Mouse (Mus musculus) left cerebral cortex, adult 9 months (tissue): ENCODE measurements around the gene Pglyrp2.

Source experiments
- DNase-seq, 2 experiments: peaks; one replicate each; pipeline ENCODE4 v3.0.0; 2022; ENCODE audit warnings: low spot score in 2 of 2

Pglyrp2 gene

GRCm38 (mm10) chr17:32424034-32424433, at the start of gene Pglyrp2:
Pglyrp2 (minus strand) TSS chr17:32424167.
- DNase-seq, result no peak

GRCm38 (mm10) chr17:32472176-32472575, 48.2 kb upstream of the Pglyrp2 start:
- DNase-seq, result no peak

DNA sequence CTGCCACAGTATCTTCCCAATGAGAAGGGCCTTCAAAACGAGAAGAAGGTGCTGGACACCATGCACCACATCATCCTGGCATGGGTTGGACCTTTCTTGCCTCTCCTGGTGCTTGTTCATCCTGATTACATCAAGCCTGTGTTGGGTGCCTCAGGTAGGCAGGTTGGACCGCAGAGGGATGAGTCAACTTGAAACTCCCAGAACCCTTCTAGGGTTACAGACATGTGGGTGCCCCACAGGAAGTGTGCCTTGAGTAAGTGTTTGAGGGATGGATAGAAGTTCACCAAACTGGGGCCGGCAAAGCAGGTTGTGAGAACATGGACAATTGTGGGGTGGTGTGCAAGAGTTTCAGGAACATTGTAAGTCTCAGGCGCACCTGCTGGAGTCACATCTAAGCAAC, 46.8 kb upstream of the Pglyrp2 start:
- DNase-seq, result no peak

DNA sequence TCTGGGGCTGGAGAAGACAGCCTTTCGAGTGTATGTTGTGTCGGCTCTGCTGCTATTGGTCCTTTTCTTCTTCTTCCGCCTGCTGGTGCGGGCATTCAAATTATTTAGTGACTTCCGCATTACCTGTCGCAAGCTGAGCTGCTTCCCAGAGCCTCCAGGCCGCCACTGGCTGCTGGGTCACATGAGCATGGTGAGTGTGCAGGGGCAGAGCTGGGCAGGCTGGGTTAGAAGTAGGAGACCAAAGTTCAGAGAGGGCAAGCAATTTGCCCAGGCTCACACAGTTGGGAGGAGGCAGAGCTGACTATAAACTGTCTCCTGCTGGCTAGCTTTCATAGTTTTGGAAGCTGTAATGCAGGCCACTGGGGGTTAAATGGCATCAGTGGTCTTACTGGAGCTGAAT, 44.5 kb upstream of the Pglyrp2 start:
- DNase-seq, result no peak

- no peak for DNase-seq
Measured at GRCm38 (mm10) chr17:32454997-32455396, 31.0 kb upstream of the Pglyrp2 start.

DNA sequence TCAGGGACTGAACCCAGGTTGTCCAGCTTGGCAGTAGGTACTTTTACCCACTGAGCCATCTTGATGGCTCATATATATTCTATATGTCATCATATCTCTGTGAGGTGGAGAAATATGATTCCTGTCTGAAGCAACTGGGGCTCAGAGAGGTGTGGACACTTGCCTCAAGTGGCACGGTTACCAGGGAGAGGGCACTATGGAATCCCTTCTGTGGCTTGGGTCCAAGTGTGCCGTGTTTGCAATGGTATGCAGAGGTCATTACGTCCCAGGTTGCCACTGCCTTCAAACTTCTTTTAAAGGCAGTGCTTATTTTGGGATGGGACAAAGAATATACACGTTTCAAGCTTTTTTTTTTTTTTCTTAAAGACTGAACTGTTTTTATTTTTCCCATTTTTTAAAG, 30.2 kb upstream of the Pglyrp2 start:
- no peak for DNase-seq

DNA sequence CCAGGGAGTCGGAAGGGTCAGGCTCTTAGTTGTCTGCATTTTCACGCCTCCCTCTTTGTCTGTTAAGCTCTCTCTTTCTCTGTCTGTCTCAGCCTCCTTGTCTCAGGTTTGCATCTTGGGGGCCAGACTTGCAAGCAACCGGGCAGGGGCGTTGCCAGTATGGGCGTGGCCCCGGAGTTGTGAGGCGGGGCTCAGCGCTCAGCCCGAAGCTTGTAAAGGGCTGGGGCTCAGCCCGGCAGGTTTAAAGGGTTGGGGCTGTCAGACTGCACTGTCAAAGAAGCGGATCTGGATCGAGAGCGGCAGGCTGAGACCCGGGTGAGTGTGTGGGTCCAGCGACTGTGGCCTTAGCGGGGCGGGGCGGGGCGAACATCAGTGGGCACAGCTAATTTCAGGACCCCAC, 28.5 kb upstream of the Pglyrp2 start, which contains the start of gene Cyp4f39:
Cyp4f39 (plus strand) TSS at position 242 of the 400 bp plus-strand sequence.
- no peak for DNase-seq

DNA sequence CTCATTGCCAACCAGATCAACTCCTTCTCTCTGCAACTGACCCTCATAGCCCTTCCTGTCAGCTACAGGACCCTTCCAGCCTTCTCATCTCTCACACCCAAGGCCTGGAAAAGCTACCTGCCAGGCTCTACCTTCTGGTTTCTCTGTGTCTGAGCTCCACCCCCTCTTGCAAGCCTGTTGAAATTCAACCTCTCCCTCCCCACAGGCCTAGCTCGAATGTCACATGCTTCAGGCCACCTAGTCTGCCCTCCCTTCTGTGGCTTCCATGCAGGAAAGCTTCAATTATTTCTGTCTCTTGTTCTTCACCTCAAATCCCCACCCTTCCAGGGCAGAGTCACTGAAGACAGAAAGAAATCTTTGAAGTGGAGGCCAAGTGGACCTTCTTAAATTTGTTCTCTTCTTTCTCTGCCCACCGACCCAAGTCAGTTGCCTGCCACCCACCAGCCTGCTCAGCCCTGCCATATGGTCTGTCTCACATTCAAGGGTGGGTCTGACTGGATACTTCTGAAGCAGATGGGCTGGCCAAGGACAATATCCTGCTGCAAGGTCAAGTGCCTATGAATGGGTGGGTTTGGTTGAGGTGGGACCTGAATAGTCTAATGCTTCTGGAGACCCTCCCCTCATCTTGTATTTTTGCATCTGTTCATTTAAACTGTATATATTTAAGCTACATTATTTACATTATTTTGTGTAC, 27.0 kb upstream of the Pglyrp2 start:
- DNase-seq, result no peak

- DNase-seq, result no peak
Measured at GRCm38 (mm10) chr17:32449042-32449441, 25.1 kb upstream of the Pglyrp2 start.

DNA sequence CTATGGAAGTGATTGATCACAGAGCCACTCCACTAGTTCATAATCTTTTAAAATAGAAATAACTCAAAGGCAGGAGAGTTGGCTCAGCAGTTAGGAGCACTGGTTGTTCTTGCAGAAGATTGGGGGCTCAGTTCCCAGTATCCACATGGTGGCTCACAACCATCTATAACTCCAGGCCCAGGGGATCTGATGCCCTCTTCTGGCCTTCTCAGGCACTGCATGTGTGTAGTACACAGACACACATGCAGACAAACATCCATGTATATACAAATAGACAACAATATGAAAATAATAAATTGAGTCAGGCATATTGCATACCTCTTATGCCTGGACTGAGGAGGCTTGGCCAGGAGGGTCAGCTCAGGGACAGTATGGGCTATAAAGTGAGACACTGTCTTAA, 23.2 kb upstream of the Pglyrp2 start:
- no peak for DNase-seq

DNA sequence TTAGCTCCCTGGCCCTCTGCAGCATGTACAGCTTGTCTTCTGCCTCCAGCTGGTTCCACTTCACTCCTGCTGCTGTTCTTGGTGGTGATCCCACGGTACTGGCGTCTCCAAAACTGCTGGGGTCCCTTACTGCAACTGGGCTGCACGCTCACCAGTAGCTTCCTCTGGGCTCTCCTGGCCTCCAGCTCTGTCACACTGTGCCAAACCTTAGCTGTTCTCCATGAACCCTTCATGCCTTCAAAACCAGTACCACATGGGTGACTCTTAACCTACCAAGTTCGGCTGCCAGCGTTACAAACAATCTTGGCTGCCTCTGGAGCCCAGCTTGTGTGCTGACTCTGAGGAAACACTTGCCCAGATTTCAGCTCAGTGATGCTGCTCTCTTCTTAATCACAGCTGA, 21.0 kb upstream of the Pglyrp2 start:
- no peak for DNase-seq

GRCm38 (mm10) chr17:32443245-32443644, 19.3 kb upstream of the Pglyrp2 start:
- no peak for DNase-seq

DNA sequence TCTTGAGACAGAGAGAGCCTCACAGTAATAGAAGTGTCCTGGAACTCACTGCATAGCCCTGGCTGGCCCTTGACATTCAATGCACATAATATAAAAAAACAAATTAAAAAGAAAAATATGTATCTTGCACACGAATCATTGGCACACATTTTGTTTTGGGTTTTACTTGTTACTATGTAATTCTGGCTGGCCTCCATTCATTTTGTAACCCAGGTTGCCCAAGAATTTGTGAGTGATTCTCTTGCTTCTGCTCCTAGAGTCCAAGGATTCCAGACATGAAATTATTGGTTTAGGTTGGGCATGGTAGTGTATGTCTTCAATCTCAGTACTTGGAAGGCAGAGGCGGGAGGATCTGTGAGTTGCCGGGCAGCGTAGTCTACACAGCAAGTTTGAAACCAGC, 13.1 kb upstream of the Pglyrp2 start:
- no peak for DNase-seq

DNA sequence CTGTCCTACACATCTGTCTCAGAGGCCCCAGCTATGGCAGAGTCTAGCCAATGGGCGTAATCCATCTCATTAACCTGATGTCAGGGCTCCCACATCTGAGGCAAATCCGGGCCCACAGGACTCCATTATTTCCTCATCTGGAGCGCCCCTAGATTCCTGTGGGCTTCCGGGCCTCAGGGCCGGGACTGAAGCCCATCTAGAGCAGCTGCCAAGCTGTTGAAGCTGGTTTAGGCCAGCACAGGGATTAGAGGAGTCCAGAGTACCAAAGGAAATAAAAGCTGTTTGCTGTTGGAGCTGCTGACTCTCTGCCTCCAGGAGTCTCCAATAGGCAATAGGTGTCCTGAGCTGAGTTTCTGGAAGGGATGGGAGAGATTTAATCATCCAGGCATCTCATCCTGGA, 11.2 kb upstream of the Pglyrp2 start:
- no peak for DNase-seq

- DNase-seq, result no peak
Measured at GRCm38 (mm10) chr17:32434324-32434723, 10.4 kb upstream of the Pglyrp2 start.

DNA sequence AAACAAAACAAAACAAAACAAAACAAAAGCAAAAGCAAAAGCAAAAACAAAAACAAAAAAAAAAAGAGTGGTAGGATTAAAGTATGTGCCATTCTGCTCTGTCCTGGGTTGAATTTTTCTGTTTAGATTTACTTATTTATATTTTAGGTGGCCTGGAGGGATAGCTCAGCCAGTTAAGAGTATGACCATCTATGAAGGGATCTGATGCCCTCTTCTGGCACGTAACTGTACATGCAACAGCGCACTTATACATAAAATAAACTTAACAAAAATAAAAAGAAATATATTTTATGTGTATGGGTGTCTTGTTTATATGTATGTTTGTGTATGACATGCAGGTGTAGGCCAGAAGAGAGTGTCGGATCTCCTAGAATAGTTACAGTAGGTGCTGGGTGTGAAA, 8.0 kb upstream of the Pglyrp2 start:
- peak in 1 of 2 experiments; percentile 4 for DNase-seq

- no peak for DNase-seq
Measured at GRCm38 (mm10) chr17:32426610-32427009, 2.6 kb upstream of the Pglyrp2 start.

DNA sequence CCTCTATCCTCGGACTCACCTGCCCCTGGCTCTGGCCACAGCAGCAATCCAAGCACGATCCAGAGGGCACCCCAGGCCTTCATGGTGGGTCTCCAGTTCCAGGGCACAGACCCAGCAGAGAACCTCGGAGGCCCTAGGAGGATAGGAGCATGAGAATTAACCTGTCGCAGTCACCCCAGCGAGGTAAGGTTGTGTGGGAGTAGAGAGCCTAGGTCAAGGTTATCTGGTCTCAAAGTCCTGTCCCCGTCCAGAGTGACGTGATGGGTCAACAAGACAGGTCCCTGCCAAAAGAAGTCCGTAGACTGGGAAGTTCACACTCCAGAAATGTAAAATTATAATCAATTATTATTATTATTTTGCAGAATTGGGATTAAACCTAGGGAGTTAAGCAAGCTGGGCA, 3.2 kb downstream of the Pglyrp2 start:
- DNase-seq, result no peak

GRCm38 (mm10) chr17:32419989-32420388, 4.0 kb downstream of the Pglyrp2 start:
- DNase-seq, result no peak

GRCm38 (mm10) chr17:32416771-32417170, 7.2 kb downstream of the Pglyrp2 start:
- no peak for DNase-seq

DNA sequence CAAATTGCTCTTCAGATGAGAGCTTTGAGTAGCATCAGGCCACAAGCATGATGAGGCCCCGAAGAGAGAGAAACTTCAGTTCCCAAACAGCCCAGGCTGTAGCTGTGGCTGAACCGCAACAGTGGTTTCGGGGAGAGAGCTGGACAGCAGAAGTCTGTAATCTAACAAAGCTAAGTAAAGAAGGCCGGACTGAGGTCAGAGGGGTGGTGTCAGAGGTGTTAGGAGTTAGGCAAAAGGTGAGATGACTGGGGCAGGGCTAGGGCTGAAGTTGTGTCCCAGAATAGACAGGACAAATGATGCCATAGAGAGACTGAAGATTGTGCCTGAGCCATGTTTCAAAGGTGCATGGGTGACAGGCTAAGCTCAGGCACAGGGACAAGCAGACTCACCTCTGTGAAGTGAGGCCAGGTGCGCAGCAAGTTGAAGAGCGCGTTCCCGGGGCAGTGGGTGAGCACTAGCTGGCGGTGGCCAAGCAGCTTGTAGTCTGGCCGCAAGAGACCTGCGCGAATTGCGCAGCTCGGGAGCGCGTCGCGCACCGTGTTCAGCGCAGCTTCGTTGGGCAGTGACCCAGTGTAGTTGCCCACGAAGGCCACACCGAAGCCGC, 8.4 kb downstream of the Pglyrp2 start:
- no peak for DNase-seq

GRCm38 (mm10) chr17:32411898-32412297, 12.1 kb downstream of the Pglyrp2 start:
- DNase-seq, result no peak

- DNase-seq, result no peak
Measured at GRCm38 (mm10) chr17:32403417-32403816, 20.6 kb downstream of the Pglyrp2 start, which contains the start of gene Rasal3. Rasal3 (minus strand) TSS chr17:32403583.

DNA sequence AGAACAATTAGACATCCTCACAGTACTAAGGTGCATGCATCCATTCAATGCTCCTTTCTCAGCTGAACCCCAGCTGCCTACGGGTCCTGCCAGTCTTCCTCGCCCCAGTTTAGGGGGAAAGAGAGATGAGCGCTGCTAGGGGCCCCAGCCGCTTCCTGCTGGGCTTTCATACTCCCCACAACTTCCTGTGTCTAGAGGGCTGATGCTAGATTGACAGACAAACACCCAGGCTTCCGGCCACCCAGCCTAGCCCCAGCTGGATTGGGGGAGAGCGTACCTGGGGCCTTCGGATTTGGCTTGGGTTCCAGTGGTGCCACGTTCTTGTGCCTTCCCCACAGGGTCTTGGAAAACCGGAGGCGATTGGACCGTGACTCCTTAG, 21.2 kb downstream of the Pglyrp2 start:
- DNase-seq, result no peak
